Mouse (Mus musculus) midbrain, embryonic 10.5 days (tissue): ENCODE results near the gene Tepsin. TPM values are rescaled to one million over a fixed set of nuclear protein-coding genes. Genes with fewer than 3 reads are reported as not detected.

ENCODE experiments used
- DNase-seq: peaks from one replicate; pipeline ENCODE4 v3.0.0-alpha.2; 2017; ENCODE audit warnings: low spot score
- H3K27ac ChIP-seq: fragments of 300-500 bp; sonication (generic); replicated peaks from 2 replicates; pipeline ENCODE4 v1.5.1; 2016; ENCODE audit warnings: mild to moderate bottlenecking
- H3K27me3 ChIP-seq: fragments of 300-500 bp; sonication (generic); 2 replicates; pipeline ENCODE4 v1.6.1; 2016; ENCODE audit warnings: low read depth, mild to moderate bottlenecking; ENCODE audit not compliant: poor library complexity, severe bottlenecking
- H3K36me3 ChIP-seq: fragments of 300-500 bp; sonication (generic); 2 replicates; pipeline ENCODE4 v1.6.1; 2016; ENCODE audit warnings: mild to moderate bottlenecking, moderate library complexity
- H3K4me1 ChIP-seq: fragments of 300-500 bp; sonication (generic); 2 replicates; pipeline ENCODE4 v1.6.1; 2016
- H3K4me3 ChIP-seq: fragments of 300-500 bp; sonication (generic); 2 replicates; pipeline ENCODE4 v1.5.1; 2016; ENCODE audit warnings: mild to moderate bottlenecking, moderate library complexity
- H3K9me3 ChIP-seq: fragments of 300-500 bp; sonication (generic); replicated peaks from 2 replicates; pipeline ENCODE4 v1.6.1; 2016; ENCODE audit warnings: mild to moderate bottlenecking
- WGBS: fragments of 180-500 bp; shearing (Covaris S2); methylation state at CpG from one replicate; pipeline ENCODE4 v1.1.7; 2016; 5-methylcytosine and 5-hydroxymethylcytosine counted together
- polyA plus RNA-seq: library from polyadenylated mRNA; unstranded; fragments of >200 nt; fragmentation: Nextera tagmentation; extraction: Ambion mirVana; gene quantifications from 2 replicates; pipeline ENCODE4 v1.2.1, GENCODE M21; 2016

Gene Tepsin
- polyA plus RNA-seq = 20.0 and 21.2 TPM in 2 replicates

- DNase-seq = peak; percentile 99
Measured at GRCm38 (mm10) chr11:120098588-120099511, at the start of gene Tepsin, which contains the start of gene Ndufaf8. Gene Tepsin (minus strand): TSS chr11:120098731. Gene Ndufaf8 (plus strand): TSS chr11:120098928.

GRCm38 (mm10) chr11:120143708-120144497, 45.4 kb upstream of the Tepsin start:
- peaks cover 40% of the 10 kb centered on the region for H3K36me3 ChIP-seq

More at GRCm38 (mm10) chr11:120098588-120099511, at the start of gene Tepsin, which contains the start of gene Ndufaf8:
- H3K4me1 ChIP-seq = peaks cover 37% of the 10 kb centered on the region
- H3K27ac ChIP-seq = peak within 1 kb of the TSS; percentile 91
- no peaks in the 10 kb centered on the region for H3K27me3 ChIP-seq
- peaks cover 48% of the 10 kb centered on the region for H3K36me3 ChIP-seq
- H3K4me3 ChIP-seq = peak within 1 kb of the TSS; percentile 89
- no peaks in the 10 kb centered on the region for H3K9me3 ChIP-seq
- under 1% methylated on average over 77 of the region's 77 CpGs for WGBS

GRCm38 (mm10) chr11:120142601-120143051, 44.1 kb upstream of the Tepsin start:
- 0 out of 2 replicates have a peak overlapping the region, but pooled peaks have one; percentile 1 for H3K27ac ChIP-seq

More at GRCm38 (mm10) chr11:120143708-120144497, 45.4 kb upstream of the Tepsin start:
- 0 out of 2 replicates have a peak overlapping the region, but pooled peaks have one; percentile 33 for H3K27ac ChIP-seq
- no peaks in the 10 kb centered on the region for H3K27me3 ChIP-seq
- peaks cover 18% of the 10 kb centered on the region for H3K4me1 ChIP-seq
- 83% methylated on average over 13 of the region's 13 CpGs for WGBS
- no peak overlapping the region for H3K4me3 ChIP-seq
- H3K9me3 ChIP-seq = no peaks in the 10 kb centered on the region
- no peak for DNase-seq

GRCm38 (mm10) chr11:120140255-120140654, 41.7 kb upstream of the Tepsin start:
- Histone ChIP-seq H3K27me3 (no peaks in the 10 kb centered on the region), H3K4me1 (peaks cover 43% of the 10 kb centered on the region), H3K27ac (no peak overlapping the region; the same call in 1 of the 2 replicates), H3K9me3 (no peaks in the 10 kb centered on the region), H3K4me3 (no peak overlapping the region), H3K36me3 (peaks cover 56% of the 10 kb centered on the region)
- 81% methylated on average over 6 of the region's 6 CpGs for WGBS
- DNase-seq = no peak

More at GRCm38 (mm10) chr11:120142601-120143051, 44.1 kb upstream of the Tepsin start:
- no peaks in the 10 kb centered on the region for H3K27me3 ChIP-seq
- H3K9me3 ChIP-seq = no peaks in the 10 kb centered on the region
- peaks cover 26% of the 10 kb centered on the region for H3K4me1 ChIP-seq
- WGBS = 82% methylated on average over 3 of the region's 3 CpGs
- peaks cover 48% of the 10 kb centered on the region for H3K36me3 ChIP-seq
- no peak for DNase-seq
- H3K4me3 ChIP-seq = no peak overlapping the region

- Histone ChIP-seq H3K36me3 (peaks cover 65% of the 10 kb centered on the region), H3K9me3 (no peaks in the 10 kb centered on the region), H3K4me1 (peaks cover 37% of the 10 kb centered on the region), H3K4me3 (no peak overlapping the region), H3K27ac (no peak overlapping the region), H3K27me3 (no peaks in the 10 kb centered on the region)
- DNase-seq = no peak
- 94% methylated on average over 10 of the region's 10 CpGs for WGBS
Measured at GRCm38 (mm10) chr11:120139309-120139731, 40.8 kb upstream of the Tepsin start.

- H3K36me3 ChIP-seq = peaks cover 64% of the 10 kb centered on the region
- 58% methylated on average over 5 of the region's 5 CpGs for WGBS
- no peaks in the 10 kb centered on the region for H3K27me3 ChIP-seq
- no peak overlapping the region for H3K27ac ChIP-seq
- H3K4me3 ChIP-seq = no peak overlapping the region
- no peak for DNase-seq
- H3K9me3 ChIP-seq = no peaks in the 10 kb centered on the region
- peaks cover 32% of the 10 kb centered on the region for H3K4me1 ChIP-seq
Measured at GRCm38 (mm10) chr11:120137625-120138004, 39.1 kb upstream of the Tepsin start.

- DNase-seq = no peak
- H3K27ac ChIP-seq = peak overlapping the region; percentile 30; the same call in 1 of the 2 replicates
Measured at GRCm38 (mm10) chr11:120136796-120137624, 38.5 kb upstream of the Tepsin start.

GRCm38 (mm10) chr11:120136195-120136594, 37.7 kb upstream of the Tepsin start:
- WGBS = 91% methylated on average over 8 of the region's 8 CpGs
- no peaks in the 10 kb centered on the region for H3K9me3 ChIP-seq
- DNase-seq = no peak
- no peaks in the 10 kb centered on the region for H3K27me3 ChIP-seq
- H3K27ac ChIP-seq = peak overlapping the region; percentile 23; the same call in 1 of the 2 replicates
- H3K4me3 ChIP-seq = no peak overlapping the region
- H3K4me1 ChIP-seq = peaks cover 29% of the 10 kb centered on the region
- H3K36me3 ChIP-seq = peaks cover 76% of the 10 kb centered on the region

More at GRCm38 (mm10) chr11:120136796-120137624, 38.5 kb upstream of the Tepsin start:
- no peak overlapping the region for H3K4me3 ChIP-seq
- WGBS = 75% methylated on average over 23 of the region's 23 CpGs
- H3K9me3 ChIP-seq = no peaks in the 10 kb centered on the region
- H3K36me3 ChIP-seq = peaks cover 70% of the 10 kb centered on the region
- H3K27me3 ChIP-seq = no peaks in the 10 kb centered on the region
- peaks cover 29% of the 10 kb centered on the region for H3K4me1 ChIP-seq

- Histone ChIP-seq H3K4me3 (no peak overlapping the region), H3K9me3 (no peaks in the 10 kb centered on the region), H3K36me3 (peaks cover 82% of the 10 kb centered on the region), H3K4me1 (peaks cover 26% of the 10 kb centered on the region), H3K27me3 (no peaks in the 10 kb centered on the region), H3K27ac (no peak overlapping the region)
- no peak for DNase-seq
- 95% methylated on average over 9 of the region's 9 CpGs for WGBS
Measured at GRCm38 (mm10) chr11:120134847-120135530, 36.5 kb upstream of the Tepsin start.

- peaks cover 82% of the 10 kb centered on the region for H3K36me3 ChIP-seq
- H3K4me1 ChIP-seq = peaks cover 26% of the 10 kb centered on the region
- H3K27me3 ChIP-seq = no peaks in the 10 kb centered on the region
- H3K9me3 ChIP-seq = no peaks in the 10 kb centered on the region
- no peak for DNase-seq
- no peak overlapping the region for H3K4me3 ChIP-seq
- 95% methylated on average over 5 of the region's 5 CpGs for WGBS
- no peak overlapping the region for H3K27ac ChIP-seq
Measured at GRCm38 (mm10) chr11:120134148-120134547, 35.6 kb upstream of the Tepsin start.

GRCm38 (mm10) chr11:120129281-120129680, 30.8 kb upstream of the Tepsin start:
- Histone ChIP-seq H3K36me3 (peaks cover 82% of the 10 kb centered on the region), H3K4me1 (no peaks in the 10 kb centered on the region), H3K27me3 (no peaks in the 10 kb centered on the region), H3K27ac (no peak overlapping the region), H3K4me3 (no peak overlapping the region), H3K9me3 (no peaks in the 10 kb centered on the region)
- WGBS = 80% methylated on average over 7 of the region's 7 CpGs
- DNase-seq = no peak
